Mouse (Mus musculus) gastrocnemius, adult 2 months (tissue): ENCODE results near the gene Map9. TPM values are rescaled to one million over a fixed set of nuclear protein-coding genes. Genes with fewer than 3 reads are reported as not detected.

Experiments used
- total RNA-seq, 2 experiments: library from RNA; stranded (reverse); gene quantifications; 2 replicates each; pipeline ENCODE4 v1.2.3; 2021

Map9 gene
- total RNA-seq, 2 experiments from 2014 or later: 1.8 to 2.7 TPM

Other genes with a start within 250 kb of the Map9 start
- 1 to 10 TPM; 6.2 to 6.3 TPM for gene Gucy1a1, start 212.3 kb upstream of the Map9 start, total RNA-seq
- gene Npy2r, start 190.0 kb downstream of the Map9 start, total RNA-seq: under 1 TPM in 1 of 2 experiments, not detected in 1; 0.08 TPM